Mouse (Mus musculus): Measurements from ENCODE around the gene Stx19. TPM values are rescaled to one million over a fixed set of nuclear protein-coding genes. Genes with fewer than 3 reads are reported as not detected.

Gene Stx19
- polyA plus RNA-seq (2012): 0.02 TPM in 1 of 2 replicates, not detected in the other

GRCm38 (mm10) chr16:62814491-62814890, at the start of gene Stx19:
Stx19 (plus strand) TSS chr16:62814676.

GRCm38 (mm10) chr16:62786621-62787331, 27.7 kb upstream of the Stx19 start, which contains the start of gene Nsun3:
Nsun3 (minus strand) TSS chr16:62786818.

GRCm38 (mm10) chr16:62846498-62847312, 32.2 kb downstream of the Stx19 start, which contains the start of gene Arl13b:
Arl13b (minus strand) TSS chr16:62847040.

GRCm38 (mm10) chr16:62854191-62855068, 40.0 kb downstream of the Stx19 start, which contains the start of gene Pros1:
Pros1 (plus strand) TSS chr16:62854307.

Other genes with a start within 250 kb of the Stx19 start
- gene Nsun3, start 27.9 kb upstream of the Stx19 start, polyA plus RNA-seq (2012): 1.6 and 2.5 TPM in 2 replicates
- gene Arl13b, start 32.4 kb downstream of the Stx19 start, polyA plus RNA-seq (2012): 1.7 and 2.2 TPM in 2 replicates
- 0.37 and 0.65 TPM in 2 replicates for gene Pros1, start 39.6 kb downstream of the Stx19 start, polyA plus RNA-seq (2012)

Measured in megakaryocyte-erythroid progenitor cell, adult 5 weeks (primary cell).